Mouse (Mus musculus): ENCODE measurements around the gene Timp3.
A peak's percentile ranks its signal among the peaks of the same experiment; 100 is the strongest.

The Timp3 gene

DNA sequence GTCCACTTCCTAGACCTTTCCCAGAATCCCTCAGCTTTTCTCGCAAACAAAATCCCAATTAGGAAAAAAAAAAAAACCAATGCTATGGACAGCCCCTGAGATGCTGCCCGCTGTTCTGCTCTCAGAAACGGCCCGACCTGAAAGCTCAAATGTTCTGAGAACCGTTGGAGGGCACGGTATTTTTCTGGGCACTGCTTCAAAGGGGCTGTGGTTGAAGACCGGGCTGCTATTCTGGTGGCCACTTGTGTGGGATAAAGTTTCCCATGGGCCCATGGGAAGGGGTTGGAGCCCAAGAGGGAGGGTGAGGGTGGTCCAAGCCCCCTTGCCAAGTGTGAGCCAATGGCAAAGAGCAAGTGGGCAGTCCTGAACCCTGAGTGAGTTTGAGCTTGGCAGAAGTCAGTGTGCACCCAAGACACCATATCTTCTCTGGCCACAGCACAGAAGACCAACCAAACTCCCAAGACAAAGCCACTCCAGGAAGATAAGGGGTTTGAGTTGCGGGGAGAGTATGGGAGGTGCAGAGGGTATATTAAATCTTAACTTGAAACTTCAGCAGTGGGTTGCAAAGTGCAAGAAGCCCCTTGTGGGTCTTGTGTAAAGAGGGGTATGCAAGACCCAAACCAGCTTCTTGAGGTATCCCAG lies 29.2 kb downstream of the Timp3 start:
- no peak for DNase-seq

DNA sequence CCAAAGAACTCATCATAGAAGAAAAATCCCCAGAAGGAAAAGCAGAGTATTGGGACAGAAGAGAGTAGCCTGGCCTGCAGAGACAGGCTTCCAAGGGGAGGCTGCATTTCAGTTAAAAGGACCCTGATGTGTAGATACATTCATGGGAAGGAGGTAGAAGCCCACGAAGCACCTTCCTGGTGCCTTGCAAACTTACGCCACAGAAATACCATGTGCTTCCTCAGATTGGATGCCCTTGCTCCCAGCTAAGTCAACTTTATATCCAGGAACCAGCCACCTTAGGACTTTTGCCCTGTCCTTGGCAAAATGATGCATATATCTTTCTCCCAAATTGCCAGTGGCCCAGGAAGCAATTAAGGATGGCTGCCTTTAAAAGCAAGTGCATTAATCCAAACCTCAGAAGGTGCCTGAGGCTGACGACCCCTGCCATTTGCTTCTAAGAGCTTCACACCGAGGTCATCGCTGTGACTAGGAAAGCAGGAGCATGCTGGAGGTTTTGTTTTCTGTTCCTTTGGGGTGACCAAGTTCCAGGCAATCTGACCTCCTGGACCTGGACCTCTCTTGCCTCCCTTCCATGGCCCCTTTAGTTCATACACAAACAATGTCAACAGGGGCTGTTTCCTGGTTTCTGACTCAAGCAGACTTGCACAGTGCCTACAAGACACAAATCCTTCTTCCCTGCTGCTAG lies 31.0 kb downstream of the Timp3 start:
- no peak for DNase-seq

DNA sequence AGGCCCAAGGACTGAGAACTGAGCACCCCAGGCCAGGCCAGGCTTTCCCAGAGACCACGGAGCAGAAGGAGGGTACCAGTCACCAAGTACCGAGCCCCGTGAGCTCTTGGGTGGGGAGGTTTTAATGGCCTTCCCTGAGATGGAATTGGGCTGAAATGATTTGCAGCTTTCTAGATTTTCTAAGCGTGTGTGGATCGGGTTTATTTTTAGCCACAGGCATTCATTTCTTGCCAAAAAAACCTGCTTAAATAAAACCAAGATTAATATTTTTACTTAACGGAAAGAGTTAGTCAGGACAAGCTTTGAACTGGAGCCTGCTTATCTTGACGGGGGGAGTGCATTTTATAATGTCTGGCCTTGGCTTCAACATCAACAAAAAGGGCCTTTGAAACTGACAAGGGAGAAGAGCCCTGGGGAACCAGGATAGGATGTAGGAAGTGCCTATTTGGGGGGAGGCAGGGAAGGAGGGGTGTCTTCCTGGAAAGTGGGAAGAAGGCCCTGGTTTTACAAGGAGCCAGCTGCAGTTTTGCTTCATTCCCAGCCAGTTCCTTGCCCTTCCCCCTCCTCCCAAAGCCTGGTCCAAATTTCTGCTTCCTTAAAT lies 31.6 kb downstream of the Timp3 start:
- peak in 1 of 2 experiments; percentile 74 for DNase-seq

DNA sequence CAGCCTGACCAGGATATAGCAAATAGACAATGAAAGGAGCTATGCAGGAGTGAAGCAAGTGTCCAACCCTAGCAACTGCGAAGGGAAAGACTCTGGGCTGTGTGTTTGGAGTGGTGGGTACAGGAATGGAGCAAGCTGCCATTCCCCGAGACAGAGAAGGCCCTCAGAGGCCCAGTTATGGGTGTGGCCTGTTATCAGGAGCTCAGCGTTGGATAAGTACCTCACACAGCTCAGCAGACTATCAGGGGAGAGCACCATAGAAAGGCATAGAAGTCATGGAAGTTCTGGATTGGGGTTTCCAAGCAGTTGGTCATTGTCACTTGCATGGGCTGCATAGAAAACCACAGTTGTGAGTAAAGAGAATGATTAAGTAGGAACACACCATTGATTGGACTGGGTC lies 32.8 kb downstream of the Timp3 start:
- DNase-seq = no peak

DNA sequence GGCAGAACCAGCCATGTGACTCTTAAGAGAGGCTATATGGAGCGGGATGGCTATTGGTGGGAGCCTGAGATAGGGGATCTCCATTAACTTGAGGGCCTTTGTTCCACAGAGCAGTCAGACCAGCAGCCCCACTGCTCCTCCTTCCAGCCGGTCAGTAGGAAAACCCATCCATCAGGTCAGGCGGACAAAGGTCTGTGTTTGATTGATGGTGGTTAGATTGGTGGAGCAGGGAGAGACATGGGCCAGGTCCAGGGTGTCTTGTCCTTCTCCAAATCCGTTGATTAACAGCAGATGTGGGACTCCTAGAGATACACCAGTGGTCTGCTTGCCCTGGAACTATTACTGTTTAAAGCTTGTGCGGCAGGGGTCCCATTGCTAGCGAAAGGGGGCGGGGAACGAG lies 34.4 kb downstream of the Timp3 start:
- no peak for DNase-seq

DNA sequence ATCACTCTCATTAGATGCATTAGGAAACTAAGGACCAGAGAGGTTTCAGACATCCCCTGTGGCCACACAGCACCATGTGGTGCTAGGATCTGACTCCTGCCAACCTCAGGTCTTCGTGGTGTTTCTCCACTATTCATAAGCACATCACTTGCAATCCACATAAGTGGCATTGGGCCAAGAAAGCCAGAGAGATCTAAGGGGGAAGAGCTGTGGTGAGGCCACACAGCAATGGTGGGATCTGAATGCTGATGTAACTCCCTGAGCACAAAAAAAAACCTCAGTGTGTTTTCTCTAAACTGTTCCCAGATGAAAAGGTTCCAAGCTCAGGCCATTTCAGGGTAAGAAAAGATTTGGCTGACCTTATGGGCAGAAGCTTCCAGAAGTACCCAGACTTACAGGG lies 36.3 kb downstream of the Timp3 start:
- DNase-seq = peak in 1 of 2 experiments; percentile 18

DNA sequence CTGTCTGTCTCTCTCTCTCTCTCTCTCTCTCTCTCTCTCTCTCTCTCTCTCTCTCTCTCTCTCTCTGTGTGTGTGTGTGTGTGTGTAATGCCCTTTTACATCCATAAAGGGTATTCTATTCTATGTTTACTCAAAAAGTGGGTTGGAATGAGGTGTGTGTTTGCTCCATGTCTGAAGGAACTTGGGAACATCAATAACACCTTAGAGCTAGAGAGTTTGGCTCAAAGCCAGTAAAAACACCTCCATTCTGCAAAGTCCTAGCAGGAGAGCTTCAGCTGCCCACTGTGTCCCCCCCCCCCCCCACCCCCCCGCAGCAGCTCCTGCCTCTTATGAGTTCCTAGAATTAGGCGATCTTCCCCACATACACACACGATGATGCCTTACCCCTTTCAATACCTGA lies 37.1 kb downstream of the Timp3 start:
- no peak for DNase-seq

DNA sequence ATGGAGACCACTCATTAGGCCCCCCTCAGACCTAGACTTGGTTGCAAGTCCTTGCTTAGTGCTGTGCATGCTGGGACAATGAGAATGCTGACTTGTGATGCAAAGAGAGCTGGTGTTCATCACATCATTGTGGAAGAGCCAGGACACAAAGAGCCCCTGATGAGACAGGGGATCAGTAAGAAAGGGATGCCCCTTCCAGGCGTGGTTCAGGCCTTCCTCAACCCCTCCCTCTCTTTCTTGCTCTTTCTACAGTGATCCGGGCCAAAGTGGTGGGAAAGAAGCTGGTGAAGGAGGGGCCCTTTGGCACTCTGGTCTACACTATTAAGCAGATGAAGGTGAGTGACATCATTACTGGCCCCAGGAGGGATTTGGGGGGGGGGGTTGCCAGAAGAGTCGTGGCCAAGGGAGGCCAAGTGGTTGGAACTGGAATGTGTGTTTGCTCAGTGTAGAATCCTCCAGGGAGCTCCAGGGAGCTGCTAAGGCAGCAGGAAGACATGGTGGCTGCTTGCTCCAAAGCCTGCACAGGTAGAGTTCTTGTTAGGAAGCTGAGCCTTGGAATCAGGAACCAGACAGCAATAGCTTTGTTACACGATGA lies 38.0 kb downstream of the Timp3 start:
- DNase-seq = peak in 1 of 2 experiments; percentile 12

DNA sequence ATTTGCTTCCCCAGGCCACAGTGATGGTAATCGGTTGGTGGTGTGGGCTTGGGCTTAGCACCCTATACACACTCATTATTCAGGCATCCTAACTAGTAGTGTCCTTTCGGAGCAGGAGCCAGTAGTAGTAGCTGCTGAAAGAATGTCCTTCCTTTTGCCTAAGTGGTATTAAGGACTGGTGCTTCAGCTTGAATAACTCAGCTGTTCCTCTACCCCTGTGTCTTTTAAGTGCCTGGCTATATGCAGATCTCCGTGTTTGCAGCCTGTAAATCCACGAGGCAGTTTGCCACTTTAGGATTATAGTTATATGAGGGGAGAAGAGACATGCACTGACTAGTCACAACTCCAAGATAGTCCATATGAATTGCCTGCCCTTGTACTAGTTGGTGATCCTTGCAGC lies 38.9 kb downstream of the Timp3 start:
- DNase-seq = peak in 1 of 2 experiments; percentile 22

DNA sequence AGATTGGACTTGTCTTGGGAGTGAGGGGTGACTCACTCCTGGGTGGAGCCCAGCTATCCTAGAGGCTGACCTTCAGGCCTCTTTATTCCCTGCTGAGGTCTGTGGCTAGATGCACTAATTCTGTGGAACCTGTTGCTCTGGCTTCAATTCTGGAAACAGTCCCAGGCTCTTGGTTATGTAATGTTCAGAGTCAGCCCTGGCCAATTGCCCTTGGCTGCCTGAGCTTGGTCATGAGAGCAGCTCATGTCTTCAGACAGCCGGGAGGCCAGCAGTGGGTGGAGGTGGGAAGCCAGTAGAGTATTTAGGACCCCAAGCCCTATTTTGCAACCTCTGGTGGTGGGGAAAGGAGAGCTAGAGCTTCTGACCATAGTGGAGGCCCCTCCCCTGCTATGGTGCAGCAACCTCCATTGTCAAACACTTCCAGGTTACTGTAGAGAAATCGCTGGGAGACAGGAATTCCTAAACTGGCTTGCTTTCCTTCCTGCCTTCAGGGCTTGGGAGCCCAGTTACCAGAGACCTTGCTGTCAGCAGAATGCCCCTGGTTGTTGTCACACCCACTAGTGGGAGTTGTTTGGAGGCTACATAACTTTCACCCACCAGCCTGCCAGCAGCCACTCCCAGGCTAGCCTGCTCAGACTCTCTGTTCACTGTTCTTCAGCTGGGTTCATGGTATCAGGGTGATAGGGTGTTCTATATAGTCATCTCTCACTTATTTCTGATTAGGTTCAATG lies 39.6 kb downstream of the Timp3 start:
- DNase-seq = peak; percentile 97 to 98

DNA sequence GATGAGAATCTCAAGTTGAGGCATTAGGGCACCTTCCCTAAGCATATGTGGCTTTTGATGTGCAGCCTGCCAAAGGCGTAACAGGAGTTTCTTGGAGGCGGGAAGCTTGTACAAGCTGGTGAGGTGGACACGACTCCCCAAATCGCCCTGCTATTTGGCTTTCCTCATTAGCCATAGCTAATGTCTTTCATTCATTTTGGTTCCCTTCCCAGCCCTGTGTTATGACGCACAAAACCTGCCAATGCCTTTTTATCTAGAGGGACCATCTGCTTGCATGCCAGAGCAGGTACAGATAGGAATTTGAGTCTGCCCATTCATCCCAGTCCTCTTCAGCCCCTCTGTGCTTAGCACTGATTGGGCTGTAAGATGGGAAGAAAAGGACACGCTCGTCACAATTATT lies 40.2 kb downstream of the Timp3 start:
- peak in 1 of 2 experiments; percentile 20 for DNase-seq

DNA sequence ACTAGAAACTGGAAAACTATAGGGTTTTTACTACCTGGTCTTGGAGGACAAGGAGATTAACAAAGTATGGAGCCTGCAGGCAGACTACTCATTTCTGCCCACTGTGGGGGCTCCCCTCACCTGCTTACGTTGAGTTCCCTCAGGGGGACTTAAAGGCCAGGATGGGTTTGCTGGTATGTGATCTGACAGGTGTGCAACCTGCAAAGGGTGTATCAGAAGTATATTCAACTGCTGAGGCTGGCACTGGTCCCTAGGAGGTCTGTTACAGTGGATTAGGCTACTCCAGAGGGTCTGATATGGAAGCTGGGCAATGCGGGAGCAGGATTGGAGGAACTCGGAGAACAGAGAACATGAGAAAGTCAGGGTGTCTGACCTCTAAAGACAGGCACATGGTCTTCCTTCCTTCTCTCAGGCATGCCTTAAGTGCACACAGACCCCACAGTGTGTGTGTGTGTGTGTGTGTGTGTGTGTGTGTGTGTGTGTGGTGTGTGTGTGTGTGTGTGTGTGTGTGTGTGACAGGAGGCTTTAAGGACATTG lies 40.9 kb downstream of the Timp3 start:
- DNase-seq = peak in 1 of 2 experiments; percentile 32

DNA sequence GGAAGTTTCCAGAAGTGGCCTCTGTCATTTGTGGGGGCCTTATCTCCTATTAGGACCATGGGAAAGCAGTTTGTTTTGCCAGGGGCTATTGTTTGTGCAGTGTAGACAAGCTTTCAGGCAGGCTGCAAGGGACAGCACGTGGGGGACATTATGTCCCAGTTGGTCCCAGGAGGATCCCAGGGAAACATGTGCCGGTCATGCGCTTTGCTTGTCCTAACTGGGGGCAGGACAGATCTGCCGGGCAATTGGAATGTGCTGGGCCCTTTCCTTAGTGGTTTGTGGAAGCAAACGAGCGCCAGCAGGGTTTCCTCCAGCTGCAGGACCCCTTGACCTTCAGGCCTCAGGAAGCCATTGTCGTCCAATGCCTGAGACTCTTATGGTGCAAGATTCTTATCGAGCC lies 41.4 kb downstream of the Timp3 start:
- DNase-seq = peak; percentile 78 to 84

DNA sequence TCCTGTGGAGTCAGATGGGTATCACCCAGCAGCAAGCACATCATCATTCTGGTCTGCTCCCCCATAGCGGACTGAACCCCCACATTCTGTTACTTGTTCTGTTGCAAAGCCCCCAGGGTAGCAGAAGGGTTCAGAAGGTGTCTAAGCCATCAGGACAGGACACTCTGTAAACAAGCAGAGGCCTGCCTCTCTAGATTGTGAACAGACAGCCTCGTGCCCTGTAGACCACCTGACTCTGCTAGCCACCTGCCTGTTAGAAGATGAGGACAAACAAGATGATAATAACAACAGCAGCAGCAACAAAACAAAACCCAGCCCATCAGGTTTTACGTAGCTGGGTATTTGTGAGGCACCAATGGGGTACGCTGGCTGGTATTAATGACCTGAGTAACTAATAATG lies 42.0 kb downstream of the Timp3 start:
- peak in 1 of 2 experiments; percentile 15 for DNase-seq

DNA sequence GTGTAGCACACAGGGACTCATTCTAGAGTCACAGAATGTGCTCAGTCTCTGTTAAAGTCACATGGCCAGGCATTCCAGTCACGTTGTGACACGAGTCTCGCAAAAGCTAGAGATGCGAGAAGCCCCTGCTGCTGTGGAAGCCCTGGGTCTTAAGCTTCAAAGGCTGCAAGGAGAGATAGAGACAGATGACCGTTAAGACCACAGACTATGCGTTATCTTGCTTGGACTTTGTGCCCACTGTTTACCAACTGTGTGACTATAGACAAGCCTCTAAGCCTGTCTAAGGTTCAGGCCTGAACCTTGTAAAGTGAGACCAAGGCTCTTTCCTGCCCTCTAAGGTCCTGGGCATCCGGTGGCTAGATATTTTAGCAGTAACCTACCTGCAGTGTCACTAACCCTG lies 42.5 kb downstream of the Timp3 start:
- peak in 1 of 2 experiments; percentile 9 for DNase-seq

DNA sequence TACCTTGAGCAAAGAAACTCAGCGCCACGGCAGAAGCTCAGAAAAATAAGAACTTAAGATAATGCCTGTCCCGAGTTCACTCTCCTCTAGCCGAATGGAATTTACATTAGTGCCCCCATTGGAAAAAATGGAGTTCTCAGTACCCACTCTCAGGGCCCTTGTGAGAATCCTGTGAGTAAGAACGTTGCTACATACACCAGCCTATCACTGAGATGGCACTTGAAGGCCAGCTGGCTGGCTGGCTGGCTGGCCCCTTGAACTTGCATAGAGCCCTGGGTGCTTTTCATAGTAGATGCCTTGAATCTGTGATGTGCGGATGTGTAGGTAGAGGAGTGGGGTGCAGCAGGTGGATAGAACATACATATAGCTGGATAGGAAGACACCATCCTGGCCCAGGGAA lies 43.2 kb downstream of the Timp3 start:
- DNase-seq = no peak

DNA sequence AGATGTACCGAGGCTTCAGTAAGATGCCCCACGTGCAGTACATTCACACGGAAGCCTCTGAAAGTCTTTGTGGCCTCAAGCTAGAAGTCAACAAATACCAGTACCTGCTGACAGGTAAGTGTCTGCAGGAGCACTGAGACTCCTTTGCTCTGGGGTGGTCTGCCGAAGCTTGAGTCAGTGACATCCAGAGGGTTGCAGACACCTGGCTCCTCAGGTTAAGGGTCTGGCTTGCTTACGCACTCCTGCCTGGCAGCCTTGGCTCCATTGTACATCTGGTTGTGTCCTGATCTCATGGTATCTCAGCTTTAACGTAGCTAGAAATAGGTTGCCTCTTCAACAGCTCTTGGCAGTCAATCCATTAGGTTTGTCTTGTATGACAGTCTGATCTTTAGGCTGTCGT lies 43.8 kb downstream of the Timp3 start:
- DNase-seq = peak in 1 of 2 experiments; percentile 8

DNA sequence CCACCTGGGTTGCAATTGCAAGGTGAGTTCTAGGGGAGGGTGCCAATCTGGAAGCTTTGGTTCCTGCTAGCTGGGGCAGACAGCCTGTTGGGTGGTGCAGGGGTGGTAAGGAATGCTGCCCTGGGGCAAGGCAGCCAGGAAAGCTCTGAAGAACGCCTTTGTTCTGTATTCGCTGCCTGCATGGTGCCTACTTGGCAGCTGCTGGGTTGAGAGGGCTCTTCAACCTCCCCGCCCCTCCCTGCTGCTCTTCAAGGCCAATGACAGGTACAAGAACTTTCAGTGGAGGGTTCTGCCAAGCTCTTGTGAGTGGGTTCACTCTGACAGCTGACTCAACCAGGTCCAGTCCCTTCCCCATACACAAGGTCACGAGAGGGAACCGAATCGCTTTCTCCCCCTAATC lies 44.5 kb downstream of the Timp3 start:
- DNase-seq = peak in 1 of 2 experiments; percentile 39

DNA sequence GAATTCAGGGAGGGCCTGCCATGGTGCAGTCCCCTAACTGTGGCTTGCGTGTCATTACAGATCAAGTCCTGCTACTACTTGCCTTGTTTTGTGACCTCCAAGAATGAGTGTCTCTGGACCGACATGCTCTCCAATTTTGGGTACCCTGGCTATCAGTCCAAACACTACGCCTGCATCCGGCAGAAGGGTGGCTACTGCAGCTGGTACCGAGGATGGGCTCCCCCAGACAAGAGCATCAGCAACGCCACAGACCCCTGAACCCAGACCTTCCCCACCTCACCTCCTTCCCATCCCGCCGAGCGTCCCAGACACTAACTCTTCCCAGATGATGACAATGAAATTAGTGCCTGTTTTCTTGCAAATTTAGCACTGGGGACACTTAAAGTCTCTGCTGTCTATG lies 45.5 kb downstream of the Timp3 start:
- DNase-seq = peak in 1 of 2 experiments; percentile 13

DNA sequence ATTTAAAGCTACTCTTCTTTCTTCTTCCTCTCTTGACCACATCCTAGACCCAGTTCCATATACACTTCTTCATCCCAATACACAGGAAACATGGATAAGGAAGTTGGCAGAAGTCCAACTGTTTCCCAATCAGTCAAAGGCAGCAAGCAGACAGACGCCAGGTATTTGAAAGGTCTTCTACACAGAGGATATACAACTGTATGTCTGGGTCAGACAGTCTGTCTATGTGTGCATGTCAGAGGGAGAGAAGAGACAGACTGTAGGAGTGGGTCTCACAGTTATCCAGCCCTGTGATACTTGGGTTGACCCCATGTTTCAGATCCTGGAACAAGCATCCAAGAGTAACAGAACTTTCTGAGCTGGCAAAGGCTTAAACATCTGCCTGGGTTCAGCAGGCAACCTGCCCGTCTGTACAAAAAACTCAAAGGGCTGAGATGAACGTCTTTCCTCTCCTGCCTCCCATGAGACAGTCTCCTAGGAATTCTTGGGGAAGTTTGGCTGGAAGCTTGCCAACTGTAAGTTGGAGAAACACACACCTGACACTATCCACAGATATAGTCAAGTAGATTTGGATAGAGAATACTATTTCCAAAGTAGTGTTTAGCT lies 46.2 kb downstream of the Timp3 start:
- peak in 1 of 2 experiments; percentile 23 for DNase-seq

DNA sequence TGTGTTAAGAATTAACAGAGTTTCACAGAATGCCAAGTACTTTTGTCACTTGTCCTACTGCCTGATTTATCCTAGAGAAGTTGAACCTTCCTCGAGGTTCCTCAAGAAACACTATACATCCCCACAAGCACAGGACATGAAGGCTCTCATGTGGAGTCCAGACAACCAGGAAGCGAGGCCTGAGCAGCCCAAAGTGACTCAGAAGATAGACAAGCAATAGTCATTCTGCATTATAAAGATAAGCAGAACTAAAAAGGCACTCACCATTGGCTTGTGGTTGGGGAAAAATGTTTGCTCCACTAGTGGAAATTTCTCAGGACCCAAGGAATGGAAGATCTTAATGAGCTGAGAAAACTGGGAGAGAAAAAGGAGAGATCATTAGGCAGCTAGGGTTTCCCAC lies 51.1 kb downstream of the Timp3 start:
- no peak for DNase-seq

DNA sequence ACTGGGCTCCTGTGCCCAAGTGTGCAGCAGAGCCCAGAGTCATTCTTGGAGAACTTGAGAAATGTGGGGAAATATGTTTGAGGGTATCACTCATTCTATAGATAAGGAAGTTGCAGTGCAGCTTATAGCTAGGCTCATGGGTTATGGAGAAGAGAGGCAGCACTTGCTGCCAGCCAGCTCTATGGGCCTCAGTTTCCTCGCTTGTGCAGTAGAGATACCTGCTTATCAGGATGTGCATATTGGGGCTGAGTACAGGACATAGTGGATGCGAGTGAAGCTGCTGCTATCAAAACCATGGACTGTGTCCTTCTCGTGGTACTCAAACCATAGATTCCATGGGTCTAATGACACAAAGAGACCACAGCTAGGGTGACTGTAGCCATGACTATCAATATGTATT lies 52.3 kb downstream of the Timp3 start:
- DNase-seq = no peak

Data from kidney, adult 8-10 months (tissue).